Mouse (Mus musculus): ENCODE measurements around the gene Maco1.
"Not testable (repeated sequence)": the region's sequence is repeated elsewhere in the genome, so short reads cannot be mapped to it uniquely, and the experiment has no call there.

Gene Maco1

GRCm38 (mm10) chr4:134858494-134858893 lies 5.3 kb upstream of the Maco1 start:
- DNase-seq (ENCODE audit: low spot score in 2 of 2), result no peak

GRCm38 (mm10) chr4:134856501-134856900 lies 3.4 kb upstream of the Maco1 start:
- no peak for DNase-seq (ENCODE audit: low spot score in 2 of 2)

DNA sequence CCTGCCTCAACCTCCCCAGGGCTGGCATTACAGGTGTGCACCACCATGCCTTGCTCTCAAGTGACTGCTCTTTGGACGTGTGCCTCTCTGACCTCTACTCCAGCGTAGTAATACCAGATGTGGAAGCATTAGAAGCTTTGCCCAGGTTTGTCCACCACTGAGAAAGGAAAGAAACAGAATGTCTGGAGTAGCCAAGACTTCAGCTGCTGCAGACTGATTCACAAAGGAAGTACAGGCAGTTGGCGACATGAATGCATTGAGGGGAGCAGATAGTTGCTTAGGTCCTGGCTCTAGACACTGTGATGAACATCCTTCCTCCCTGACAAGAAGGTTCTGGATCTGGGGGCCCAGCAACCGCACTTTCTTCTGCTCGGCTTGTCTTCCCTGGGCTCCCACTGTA lies 2.9 kb upstream of the Maco1 start:
- no peak for DNase-seq (ENCODE audit: low spot score in 2 of 2)

- no peak for DNase-seq (ENCODE audit: low spot score in 2 of 2)
These were observed 2.2 kb upstream of the Maco1 start for GRCm38 (mm10) chr4:134855371-134855770.

- peak; percentile 91 to 92 for DNase-seq (ENCODE audit: low spot score in 2 of 2)
These were observed 716 bp upstream of the Maco1 start for GRCm38 (mm10) chr4:134853637-134854485.

GRCm38 (mm10) chr4:134852438-134853255 lies 498 bp downstream of the Maco1 start:
- peak; percentile 10 to 12 for DNase-seq (ENCODE audit: low spot score in 2 of 2)

GRCm38 (mm10) chr4:134851876-134852275 lies 1.3 kb downstream of the Maco1 start:
- DNase-seq (ENCODE audit: low spot score in 2 of 2), result no peak

DNA sequence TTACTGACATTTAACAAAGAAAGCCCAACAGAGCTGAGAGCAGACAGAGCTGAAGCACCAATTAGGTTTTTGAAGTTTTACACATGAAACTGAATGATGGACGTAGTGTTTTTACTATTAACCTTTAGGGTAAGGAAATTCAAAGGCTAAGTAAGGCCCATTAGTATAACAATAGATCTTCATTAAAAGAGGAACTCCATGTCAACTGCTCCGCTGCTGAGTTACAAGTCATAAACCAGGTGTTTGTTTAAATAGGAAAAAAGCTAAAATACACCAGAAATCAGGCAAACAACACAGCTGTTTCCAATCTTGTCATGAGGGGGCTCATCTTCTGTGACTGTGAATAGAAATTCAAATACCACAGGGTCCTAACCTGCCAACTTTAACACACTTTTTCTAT lies 1.9 kb downstream of the Maco1 start:
- no peak for DNase-seq (ENCODE audit: low spot score in 2 of 2)

DNA sequence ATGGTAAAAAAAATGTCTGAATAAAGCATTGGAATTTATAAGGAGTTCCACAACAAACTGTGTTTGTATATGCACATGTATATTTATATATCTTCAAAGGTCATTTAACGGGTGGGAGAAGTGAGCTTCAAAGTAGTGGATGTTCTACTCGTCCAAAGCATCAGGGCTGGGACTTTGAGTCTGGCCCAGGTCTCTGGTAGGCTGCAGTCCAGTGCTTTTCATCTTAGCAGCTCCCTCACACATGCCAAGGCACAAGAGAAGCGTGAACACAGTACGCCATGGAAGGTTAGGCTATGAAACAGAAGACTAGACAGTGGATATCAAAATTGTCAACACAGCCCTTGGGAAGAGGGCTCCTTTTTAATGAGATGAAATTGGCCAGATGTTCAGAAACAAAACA lies 2.6 kb downstream of the Maco1 start:
- DNase-seq (ENCODE audit: low spot score in 2 of 2), result no peak

GRCm38 (mm10) chr4:134847587-134847986 lies 5.6 kb downstream of the Maco1 start:
- DNase-seq (ENCODE audit: low spot score in 2 of 2), result no peak

- no peak for DNase-seq (ENCODE audit: low spot score in 2 of 2)
These were observed 9.6 kb downstream of the Maco1 start for GRCm38 (mm10) chr4:134843566-134843965.

DNA sequence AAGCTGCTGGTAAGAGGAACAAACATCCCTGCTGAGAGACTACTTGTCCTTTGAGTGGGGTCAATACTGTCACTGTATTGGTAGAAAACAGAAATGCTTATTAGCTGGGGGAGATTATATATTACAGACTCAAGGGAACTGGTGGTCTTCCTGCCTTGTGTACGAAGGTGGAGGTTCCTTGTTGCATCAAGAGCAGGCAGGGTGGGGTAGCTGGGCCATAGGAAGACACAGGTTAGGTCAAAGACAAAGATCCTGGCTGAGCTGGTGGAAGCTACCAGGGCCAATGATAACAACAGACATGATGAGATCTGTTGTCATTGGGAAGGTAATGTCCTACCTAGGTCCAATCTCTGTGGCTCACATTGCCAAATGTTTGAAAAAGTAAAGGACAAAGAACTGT lies 12.9 kb downstream of the Maco1 start:
- DNase-seq (ENCODE audit: low spot score in 2 of 2), result no peak

DNA sequence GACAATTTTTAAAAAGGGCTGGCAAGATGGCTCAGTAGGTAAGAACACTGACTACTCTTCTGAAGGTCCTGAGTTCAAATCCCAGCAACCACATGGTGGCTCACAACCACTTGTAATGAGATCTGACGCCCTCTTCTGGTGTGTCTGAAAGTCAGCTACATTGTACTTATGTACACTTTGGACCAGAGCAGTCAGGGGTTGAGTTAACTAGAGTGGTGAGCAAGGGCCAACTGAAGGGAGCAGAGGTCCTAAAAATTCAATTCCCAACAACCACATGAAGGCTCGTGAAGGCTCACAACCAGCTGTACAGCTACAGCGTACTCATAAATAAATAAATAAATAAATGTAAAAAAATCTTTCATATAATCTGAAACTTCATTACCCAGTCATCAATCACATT lies 14.4 kb downstream of the Maco1 start:
- DNase-seq (ENCODE audit: low spot score in 2 of 2), result not testable (repeated sequence)

- DNase-seq (ENCODE audit: low spot score in 2 of 2), result no peak
These were observed 14.9 kb downstream of the Maco1 start for GRCm38 (mm10) chr4:134838221-134838620.

- DNase-seq (ENCODE audit: low spot score in 2 of 2), result no peak
These were observed 17.7 kb downstream of the Maco1 start for GRCm38 (mm10) chr4:134835486-134835885.

DNA sequence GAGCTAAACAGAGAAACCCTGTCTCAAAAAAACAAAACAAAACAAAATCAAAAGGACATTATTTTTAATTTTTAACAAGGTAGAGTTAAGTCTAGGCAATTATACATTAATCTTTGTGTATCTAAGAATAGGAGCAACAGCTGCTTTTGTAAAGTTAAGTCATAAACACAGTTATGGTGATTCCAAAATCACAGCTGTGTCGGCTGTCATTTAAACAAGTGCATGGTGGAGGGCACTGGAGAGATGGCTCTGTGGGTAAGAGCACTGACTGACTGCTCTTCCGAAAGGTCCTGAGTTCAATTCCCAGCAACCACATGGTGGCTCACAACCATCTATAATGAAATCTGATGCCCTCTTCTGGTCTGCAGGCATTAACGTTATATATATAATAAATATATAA lies 21.2 kb downstream of the Maco1 start:
- DNase-seq (ENCODE audit: low spot score in 2 of 2), result no peak

DNA sequence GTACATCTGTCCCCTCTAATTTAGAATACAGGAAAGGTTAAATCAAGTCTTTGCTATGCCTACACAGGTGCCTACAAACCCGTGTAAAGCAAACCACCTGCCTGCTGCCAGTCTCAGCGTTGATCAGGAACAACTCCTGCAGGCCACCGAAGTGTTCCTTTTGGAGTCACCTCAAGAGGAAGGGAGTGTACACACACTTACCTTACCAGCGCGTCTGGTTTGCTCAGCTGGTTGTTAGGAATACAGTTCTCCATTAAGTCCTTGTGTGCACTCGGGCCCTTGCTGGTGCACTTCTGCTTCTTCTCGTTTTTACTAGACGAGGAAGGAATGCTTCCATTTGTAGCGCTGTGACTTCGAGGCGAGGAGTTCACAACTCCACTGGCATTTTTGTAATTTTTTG lies 25.3 kb downstream of the Maco1 start:
- no peak for DNase-seq (ENCODE audit: low spot score in 2 of 2)

- DNase-seq (ENCODE audit: low spot score in 2 of 2), result no peak
These were observed 26.8 kb downstream of the Maco1 start for GRCm38 (mm10) chr4:134826348-134826747.

DNA sequence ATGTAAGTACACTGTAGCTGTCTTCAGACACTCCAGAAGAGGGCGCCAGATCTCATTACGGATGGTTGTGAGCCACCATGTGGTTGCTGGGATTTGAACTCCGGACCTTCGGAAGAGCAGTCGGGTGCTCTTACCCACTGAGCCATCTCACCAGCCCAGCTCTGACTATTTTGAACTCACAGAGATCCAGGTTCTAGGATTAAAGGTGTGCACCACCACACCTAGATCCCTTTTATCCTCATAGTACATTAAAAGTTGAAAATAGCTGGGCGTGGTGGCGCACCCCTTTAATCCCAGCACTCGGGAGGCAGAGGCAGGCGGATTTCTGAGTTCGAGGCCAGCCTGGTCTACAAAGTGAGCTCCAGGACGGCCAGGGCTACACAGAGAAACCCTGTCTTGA lies 27.3 kb downstream of the Maco1 start:
- not testable (repeated sequence) for DNase-seq (ENCODE audit: low spot score in 2 of 2)

DNA sequence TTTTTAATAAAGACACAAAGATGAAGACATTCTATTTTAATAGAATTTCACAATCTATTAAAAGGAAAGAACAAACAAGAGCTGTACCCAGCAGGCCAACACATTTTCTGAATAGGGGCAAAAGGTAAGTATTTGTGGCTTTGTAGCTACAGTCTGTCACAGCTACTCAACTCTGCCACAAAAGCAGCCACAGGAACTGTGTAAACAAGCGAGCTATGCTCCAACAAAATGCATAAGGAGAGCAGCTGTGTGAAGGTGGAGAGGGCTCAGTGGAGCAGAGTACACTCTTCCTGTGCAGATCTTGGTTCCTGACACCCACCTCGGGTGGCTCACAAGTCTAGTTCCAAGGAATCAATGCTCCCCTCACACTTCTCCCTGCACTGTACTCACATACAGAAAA lies 29.6 kb downstream of the Maco1 start:
- no peak for DNase-seq (ENCODE audit: low spot score in 2 of 2)

- no peak for DNase-seq (ENCODE audit: low spot score in 2 of 2)
These were observed 32.1 kb downstream of the Maco1 start for GRCm38 (mm10) chr4:134821061-134821460.

GRCm38 (mm10) chr4:134817706-134818105 lies 35.4 kb downstream of the Maco1 start:
- DNase-seq (ENCODE audit: low spot score in 2 of 2), result no peak

DNA sequence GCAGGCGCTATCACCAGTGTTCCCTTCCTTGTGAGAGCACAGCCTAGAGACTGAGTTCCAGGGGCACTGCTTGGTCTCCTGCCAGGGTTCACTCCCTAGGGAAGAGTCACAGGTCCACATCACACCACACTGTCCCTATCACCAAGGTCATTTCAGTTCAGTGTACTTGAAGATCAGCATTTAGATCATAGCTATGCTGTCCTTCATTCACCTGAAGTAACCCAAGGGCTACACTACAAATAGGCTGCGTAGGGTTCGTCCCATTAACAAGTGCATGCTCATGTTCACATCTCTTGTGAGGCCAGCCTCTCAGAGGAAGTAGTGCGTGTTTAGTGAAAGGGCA lies 38.9 kb downstream of the Maco1 start:
- DNase-seq (ENCODE audit: low spot score in 2 of 2), result no peak
